Mouse (Mus musculus) intestine, embryonic 14.5 days (tissue): Measurements from ENCODE around the gene Chrne. TPM values are rescaled to one million over a fixed set of nuclear protein-coding genes. Genes with fewer than 3 reads are reported as not detected.
A peak's percentile ranks its signal among the peaks of the same experiment; 100 is the strongest.

Source experiments
- ATAC-seq: fragments of 200-750 bp; cut with Nextera tagmentation; replicated peaks from 2 replicates; pipeline ENCODE4 v1.8.0; 2017; ENCODE audit warnings: low read depth, moderate number of reproducible peaks, moderate TSS enrichment, moderate library complexity; ENCODE audit not compliant: low FRiP score, low TSS enrichment
- DNase-seq: peaks from one replicate; pipeline ENCODE4 v3.0.0-alpha.2; 2018; ENCODE audit warnings: low spot score
- H3K27ac ChIP-seq: fragments of 300-500 bp; sonication (generic); 2 replicates; pipeline ENCODE4 v1.5.1; 2014; ENCODE audit warnings: low read depth, mild to moderate bottlenecking, control low read depth
- H3K27me3 ChIP-seq: fragments of 300-500 bp; sonication (generic); replicated peaks from 2 replicates; pipeline ENCODE4 v1.6.1; 2014; ENCODE audit warnings: low read length, control low read depth; ENCODE audit not compliant: control insufficient read depth, insufficient read depth
- H3K36me3 ChIP-seq: fragments of 300-500 bp; sonication (generic); 2 replicates; pipeline ENCODE4 v1.6.1; 2014; ENCODE audit warnings: low read length, control low read depth; ENCODE audit not compliant: control insufficient read depth, insufficient read depth
- H3K4me1 ChIP-seq: fragments of 300-500 bp; sonication (generic); replicated peaks from 2 replicates; pipeline ENCODE4 v1.6.1; 2014; ENCODE audit warnings: low read length, control low read depth, mixed read lengths; ENCODE audit not compliant: control insufficient read depth, insufficient read depth
- H3K4me2 ChIP-seq: fragments of 300-500 bp; sonication (generic); 2 replicates; pipeline ENCODE4 v1.6.1; 2014; ENCODE audit warnings: low read length
- H3K4me3 ChIP-seq: fragments of 300-500 bp; sonication (generic); 2 replicates; pipeline ENCODE4 v1.5.1; 2014; ENCODE audit warnings: low read depth, low read length, control low read depth, mixed read lengths
- H3K9ac ChIP-seq: fragments of 300-500 bp; sonication (generic); 2 replicates; pipeline ENCODE4 v1.6.1; 2014; ENCODE audit warnings: mild to moderate bottlenecking, low read length
- H3K9me3 ChIP-seq: fragments of 300-500 bp; sonication (generic); 2 replicates; pipeline ENCODE4 v1.6.1; 2016; ENCODE audit warnings: low read length, control low read depth; ENCODE audit not compliant: control insufficient read depth
- WGBS: fragments of 180-500 bp; shearing (Covaris S2); extraction: QIAGEN DNeasy Blood & Tissue Kit; methylation state at CpG from one replicate; pipeline ENCODE4 v1.1.7; 2014; 5-methylcytosine and 5-hydroxymethylcytosine counted together
- polyA plus RNA-seq: library from polyadenylated mRNA; unstranded; fragments of >200 nt; fragmentation: Nextera tagmentation; extraction: Ambion mirVana; gene quantifications from 2 replicates; pipeline ENCODE4 v1.2.1, GENCODE M21; 2014

Gene Chrne
- polyA plus RNA-seq, 1 experiment from 2014 or later = 0.30 TPM

- no peak overlapping the region for H3K4me3 ChIP-seq
- H3K27me3 ChIP-seq = no peaks in the 10 kb centered on the region
- H3K27ac ChIP-seq = no peak overlapping the region
- no peaks in the 10 kb centered on the region for H3K9me3 ChIP-seq
- peaks cover 23% of the 10 kb centered on the region for H3K4me1 ChIP-seq
- H3K4me2 ChIP-seq = no peak overlapping the region
- WGBS = 92% methylated on average over 5 of the region's 5 CpGs
- H3K9ac ChIP-seq = no peak overlapping the region
- H3K36me3 ChIP-seq = peaks cover 21% of the 10 kb centered on the region
- ATAC-seq (no peak), DNase-seq (no peak)
Measured at GRCm38 (mm10) chr11:70658521-70658920, 39.5 kb upstream of the Chrne start.

- Histone ChIP-seq H3K27ac (no peak overlapping the region), H3K36me3 (peaks cover 18% of the 10 kb centered on the region), H3K4me1 (peaks cover 23% of the 10 kb centered on the region), H3K9me3 (no peaks in the 10 kb centered on the region), H3K9ac (no peak overlapping the region), H3K27me3 (no peaks in the 10 kb centered on the region), H3K4me3 (no peak overlapping the region), H3K4me2 (no peak overlapping the region)
- ATAC-seq (no peak), DNase-seq (no peak)
- 56% methylated on average over 9 of the region's 9 CpGs for WGBS
Measured at GRCm38 (mm10) chr11:70657991-70658390, 39.0 kb upstream of the Chrne start.

GRCm38 (mm10) chr11:70657573-70657972, 38.6 kb upstream of the Chrne start:
- 45% methylated on average over 6 of the region's 6 CpGs for WGBS
- peaks cover 25% of the 10 kb centered on the region for H3K4me1 ChIP-seq
- no peaks in the 10 kb centered on the region for H3K27me3 ChIP-seq
- H3K36me3 ChIP-seq = peaks cover 18% of the 10 kb centered on the region
- no peak for DNase-seq
- no peak overlapping the region for H3K9ac ChIP-seq
- ATAC-seq = no peak
- H3K4me3 ChIP-seq = no peak overlapping the region
- H3K9me3 ChIP-seq = no peaks in the 10 kb centered on the region
- H3K4me2 ChIP-seq = peak overlapping the region; percentile 98
- H3K27ac ChIP-seq = 0 out of 2 replicates have a peak overlapping the region, but pooled peaks have one; percentile 98

- Histone ChIP-seq H3K4me3 (peak within 1 kb of the TSS; percentile 100), H3K27ac (peak within 1 kb of the TSS; percentile 98), H3K36me3 (peaks cover 18% of the 10 kb centered on the region), H3K27me3 (no peaks in the 10 kb centered on the region), H3K4me2 (peak within 1 kb of the TSS; percentile 98), H3K9ac (peak within 1 kb of the TSS; percentile 99), H3K4me1 (peaks cover 31% of the 10 kb centered on the region), H3K9me3 (no peaks in the 10 kb centered on the region)
- WGBS = 22% methylated on average over 3 of the region's 3 CpGs
- ATAC-seq (no peak), DNase-seq (no peak)
Measured at GRCm38 (mm10) chr11:70656964-70657363, 37.9 kb upstream of the Chrne start, which contains the start of gene Eno3. Gene Eno3 (plus strand): TSS chr11:70657202.

- Histone ChIP-seq H3K9me3 (no peaks in the 10 kb centered on the region), H3K36me3 (peaks cover 21% of the 10 kb centered on the region), H3K9ac (peak overlapping the region; percentile 99), H3K4me3 (peak overlapping the region; percentile 100), H3K4me1 (peaks cover 36% of the 10 kb centered on the region), H3K27me3 (no peaks in the 10 kb centered on the region), H3K4me2 (peak overlapping the region; percentile 98), H3K27ac (peak overlapping the region; percentile 98)
- ATAC-seq (no peak), DNase-seq (peak; percentile 66)
- WGBS = 8% methylated on average over 16 of the region's 16 CpGs
Measured at GRCm38 (mm10) chr11:70656456-70656927, 37.5 kb upstream of the Chrne start.

- Histone ChIP-seq H3K27me3 (no peaks in the 10 kb centered on the region), H3K27ac (peak overlapping the region; percentile 98), H3K36me3 (peaks cover 24% of the 10 kb centered on the region), H3K4me1 (peaks cover 43% of the 10 kb centered on the region), H3K4me3 (peak overlapping the region; percentile 100), H3K9ac (peak overlapping the region; percentile 99), H3K9me3 (no peaks in the 10 kb centered on the region), H3K4me2 (peak overlapping the region; percentile 98)
- ATAC-seq = peak; percentile 63
- DNase-seq = peak; percentile 81
- WGBS = under 1% methylated on average over 58 of the region's 61 CpGs
Measured at GRCm38 (mm10) chr11:70655571-70656455, 36.8 kb upstream of the Chrne start.

- H3K36me3 ChIP-seq = peaks cover 31% of the 10 kb centered on the region
- H3K4me1 ChIP-seq = peaks cover 46% of the 10 kb centered on the region
- ATAC-seq = peak; percentile 34
- no peaks in the 10 kb centered on the region for H3K9me3 ChIP-seq
- DNase-seq = peak; percentile 93
- peak overlapping the region; percentile 98 for H3K27ac ChIP-seq
- 0% methylated on average over 48 of the region's 48 CpGs for WGBS
- H3K4me2 ChIP-seq = peak overlapping the region; percentile 98
- H3K4me3 ChIP-seq = peak overlapping the region; percentile 100
- no peaks in the 10 kb centered on the region for H3K27me3 ChIP-seq
- H3K9ac ChIP-seq = peak overlapping the region; percentile 99
Measured at GRCm38 (mm10) chr11:70654923-70655570, 36.0 kb upstream of the Chrne start.

- peaks cover 38% of the 10 kb centered on the region for H3K36me3 ChIP-seq
- H3K27me3 ChIP-seq = no peaks in the 10 kb centered on the region
- H3K4me1 ChIP-seq = peaks cover 49% of the 10 kb centered on the region
- under 1% methylated on average over 59 of the region's 61 CpGs for WGBS
- peak within 1 kb of the TSS; percentile 99 for H3K9ac ChIP-seq
- DNase-seq (peak; percentile 88), ATAC-seq (peak; percentile 33)
- no peaks in the 10 kb centered on the region for H3K9me3 ChIP-seq
- peak within 1 kb of the TSS; percentile 98 for H3K4me2 ChIP-seq
- peak within 1 kb of the TSS; percentile 98 for H3K27ac ChIP-seq
- H3K4me3 ChIP-seq = peak within 1 kb of the TSS; percentile 100
Measured at GRCm38 (mm10) chr11:70654198-70654922, 35.3 kb upstream of the Chrne start, which contains the start of gene Pfn1. Gene Pfn1 (minus strand): TSS chr11:70654644.
